Mouse (Mus musculus) liver, embryonic 14.5 days (tissue): ENCODE measurements at regions not wholly inside any gene's neighbourhood (a gene's known extent, or its start where the extent isn't known, plus 50 kb on each side); places are given as distances from the start of the nearest gene placed in this dataset.
"Not testable (repeated sequence)": the region's sequence is repeated elsewhere in the genome, so short reads cannot be mapped to it uniquely, and the experiment has no call there.

Source experiments
- CTCF ChIP-seq: IDR thresholded peaks from 2 replicates; pipeline ENCODE4 v1.5.1; 2016; ENCODE audit warnings: antibody characterized with exemption, low read depth, control low read depth
- EP300 ChIP-seq: IDR thresholded peaks from 2 replicates; pipeline ENCODE4 v1.6.1; 2016; ENCODE audit warnings: antibody characterized with exemption, low read depth

DNA sequence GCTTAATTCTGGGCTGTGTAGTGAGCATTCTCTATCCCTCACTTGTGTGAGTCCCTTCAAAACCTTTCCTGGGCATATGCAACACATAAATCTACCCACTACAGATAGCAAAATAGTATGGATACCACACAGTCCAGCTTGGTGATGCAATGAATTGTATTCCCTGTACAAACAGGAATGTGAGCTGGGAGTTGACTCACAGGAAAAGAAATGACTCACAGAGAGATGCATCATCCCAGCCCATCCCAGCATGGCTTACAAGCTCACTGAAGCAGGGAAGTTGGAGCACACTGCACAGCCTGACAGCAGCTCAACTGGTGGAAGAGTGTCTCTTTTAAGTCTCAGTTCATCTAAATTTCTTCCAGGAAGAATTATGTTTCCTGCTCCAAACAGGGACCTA lies 89.7 kb upstream of the Pwp1 start:
- not testable (repeated sequence) for TF ChIP-seq CTCF, EP300
